Mouse (Mus musculus): Measurements from ENCODE around the gene Col11a2. TPM values are rescaled to one million over a fixed set of nuclear protein-coding genes. Genes with fewer than 3 reads are reported as not detected.
"Not testable (repeated sequence)": the region's sequence is repeated elsewhere in the genome, so short reads cannot be mapped to it uniquely, and the experiment has no call there.

Gene Col11a2
- 100 to 1,000 TPM in 1 of 26 experiments, 10 to 100 TPM in 9, 1 to 10 TPM in 16; 2.6 to 133 (median 8.6) TPM for total RNA-seq (2018; cell fraction: chromatin; rRNA removed)
- 1 to 10 TPM in 16 of 26 experiments, under 1 TPM in 10; 0.34 to 5.4 (median 1.4) TPM for total RNA-seq (2018; cell fraction: cytosol; rRNA removed)
- 10 to 100 TPM in 6 of 26 experiments, 1 to 10 TPM in 20; 1.2 to 21.1 (median 3.6) TPM for total RNA-seq (2018; cell fraction: nucleus; rRNA removed)
- 0.79 to 1.6 TPM (median 1.2 TPM) in 3 replicates for polyA plus RNA-seq (2018)

GRCm38 (mm10) chr17:34038878-34039561 is at the start of gene Col11a2:
TSS of gene Col11a2 (plus strand) at chr17:34039437.
- WGBS (ENCODE audit: missing documents): 25% methylated on average over 28 of the region's 28 CpGs
- peaks cover 31% of the 10 kb centered on the region for H3K36me3 ChIP-seq (ENCODE audit: inconsistent target)
- H3K27ac ChIP-seq: no peak within 1 kb of the TSS
- no peak within 1 kb of the TSS for H3K4me3 ChIP-seq (ENCODE audit: inconsistent target)
- no peaks in the 10 kb centered on the region for H3K79me2 ChIP-seq (ENCODE audit: inconsistent target)

DNA sequence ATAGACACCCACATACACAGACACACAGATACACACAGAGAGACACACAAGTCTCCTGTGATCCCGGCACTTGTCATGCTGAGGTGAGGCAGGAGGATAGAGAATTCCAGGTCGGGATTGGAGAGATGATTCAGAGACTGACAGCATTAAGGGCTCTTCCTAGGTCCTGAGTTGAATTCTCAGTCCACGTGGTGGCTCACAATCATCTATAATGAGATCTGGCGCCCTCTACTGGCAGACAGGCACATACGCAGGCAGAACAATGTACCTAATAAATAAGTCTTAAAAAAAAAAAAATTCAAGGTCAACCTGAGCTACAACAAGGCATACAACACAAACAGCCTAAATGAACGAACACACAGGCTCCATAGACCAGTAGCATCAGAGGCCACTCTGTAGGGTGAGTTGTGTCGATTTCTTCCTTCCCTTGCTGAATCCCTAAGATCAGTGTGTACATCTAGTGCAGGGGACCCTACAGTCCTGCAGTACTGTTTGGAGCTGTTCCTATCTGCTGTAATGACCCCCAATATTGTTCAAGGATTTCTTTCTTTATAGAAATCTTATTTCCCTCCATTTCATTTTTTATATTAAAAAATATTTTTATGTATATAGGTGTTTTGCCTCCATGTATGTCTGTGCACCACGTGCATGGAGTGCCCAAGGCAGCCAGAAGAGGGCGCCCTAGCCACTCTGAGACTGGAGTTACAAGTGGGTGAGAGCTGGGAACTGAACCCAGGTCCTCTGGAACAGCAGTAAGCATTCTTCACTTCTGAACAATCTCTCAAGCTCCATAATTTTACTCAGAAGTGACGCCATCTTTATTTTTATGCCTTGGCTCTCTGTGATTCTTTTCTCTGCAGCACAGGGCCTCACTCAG is 47.2 kb upstream of the Col11a2 start:
- Histone ChIP-seq H3K4me3 (ENCODE audit: inconsistent target) (no peak overlapping the region), H3K79me2 (ENCODE audit: inconsistent target) (no peaks in the 10 kb centered on the region), H3K27ac (no peak overlapping the region), H3K36me3 (ENCODE audit: inconsistent target) (peaks cover 14% of the 10 kb centered on the region; the same call in 1 of the 2 replicates)
- 37% methylated on average over 10 of the region's 10 CpGs for WGBS (ENCODE audit: missing documents)

- H3K4me3 ChIP-seq (ENCODE audit: inconsistent target): no peak overlapping the region
- 92% methylated on average over 8 of the region's 8 CpGs for WGBS (ENCODE audit: missing documents)
- peaks cover 27% of the 10 kb centered on the region; the same call in 1 of the 2 replicates for H3K36me3 ChIP-seq (ENCODE audit: inconsistent target)
- H3K27ac ChIP-seq: no peak overlapping the region
- peaks cover 24% of the 10 kb centered on the region; the same call in 1 of the 2 replicates for H3K79me2 ChIP-seq (ENCODE audit: inconsistent target)
Observed at GRCm38 (mm10) chr17:33994959-33995358, 44.3 kb upstream of the Col11a2 start.

- 82% methylated on average over 3 of the region's 3 CpGs for WGBS (ENCODE audit: missing documents)
- H3K4me3 ChIP-seq (ENCODE audit: inconsistent target): no peak overlapping the region
- peaks cover 24% of the 10 kb centered on the region; the same call in 1 of the 2 replicates for H3K79me2 ChIP-seq (ENCODE audit: inconsistent target)
- no peak overlapping the region for H3K27ac ChIP-seq
- peaks cover 27% of the 10 kb centered on the region; the same call in 1 of the 2 replicates for H3K36me3 ChIP-seq (ENCODE audit: inconsistent target)
Observed at GRCm38 (mm10) chr17:33995651-33996050, 43.6 kb upstream of the Col11a2 start.

- not testable (repeated sequence) for H3K27ac ChIP-seq; H3K4me3 ChIP-seq (ENCODE audit: inconsistent target)
- peaks cover 24% of the 10 kb centered on the region; the same call in 1 of the 2 replicates for H3K79me2 ChIP-seq (ENCODE audit: inconsistent target)
- H3K36me3 ChIP-seq (ENCODE audit: inconsistent target): peaks cover 27% of the 10 kb centered on the region; the same call in 1 of the 2 replicates
- 96% methylated on average over 2 of the region's 2 CpGs for WGBS (ENCODE audit: missing documents)
Observed at GRCm38 (mm10) chr17:33997025-33997424, 42.2 kb upstream of the Col11a2 start.

- peak overlapping the region; percentile 70 for H3K4me3 ChIP-seq (ENCODE audit: inconsistent target)
- H3K36me3 ChIP-seq (ENCODE audit: inconsistent target): peaks cover 27% of the 10 kb centered on the region; the same call in 1 of the 2 replicates
- H3K79me2 ChIP-seq (ENCODE audit: inconsistent target): peaks cover 24% of the 10 kb centered on the region; the same call in 1 of the 2 replicates
- WGBS (ENCODE audit: missing documents): 22% methylated on average over 4 of the region's 5 CpGs
- H3K27ac ChIP-seq: not testable (repeated sequence)
Observed at GRCm38 (mm10) chr17:33998697-33999096, 40.5 kb upstream of the Col11a2 start.

- Histone ChIP-seq H3K36me3 (ENCODE audit: inconsistent target) (peaks cover 27% of the 10 kb centered on the region; the same call in 1 of the 2 replicates), H3K79me2 (ENCODE audit: inconsistent target) (peaks cover 24% of the 10 kb centered on the region; the same call in 1 of the 2 replicates), H3K27ac (peak overlapping the region; percentile 73), H3K4me3 (ENCODE audit: inconsistent target) (peak overlapping the region; percentile 70)
- WGBS (ENCODE audit: missing documents): under 1% methylated on average over 69 of the region's 87 CpGs
Observed at GRCm38 (mm10) chr17:33999341-34000149, 39.7 kb upstream of the Col11a2 start.

- peaks cover 24% of the 10 kb centered on the region; the same call in 1 of the 2 replicates for H3K79me2 ChIP-seq (ENCODE audit: inconsistent target)
- H3K4me3 ChIP-seq (ENCODE audit: inconsistent target): peak within 1 kb of the TSS; percentile 70
- H3K36me3 ChIP-seq (ENCODE audit: inconsistent target): peaks cover 27% of the 10 kb centered on the region; the same call in 1 of the 2 replicates
- 0% methylated on average over 30 of the region's 30 CpGs for WGBS (ENCODE audit: missing documents)
- H3K27ac ChIP-seq: peak within 1 kb of the TSS; percentile 78
Observed at GRCm38 (mm10) chr17:34000150-34000537, 39.1 kb upstream of the Col11a2 start, which contains the start of gene H2-K1. TSS of gene H2-K1 (minus strand) at chr17:34000347.

DNA sequence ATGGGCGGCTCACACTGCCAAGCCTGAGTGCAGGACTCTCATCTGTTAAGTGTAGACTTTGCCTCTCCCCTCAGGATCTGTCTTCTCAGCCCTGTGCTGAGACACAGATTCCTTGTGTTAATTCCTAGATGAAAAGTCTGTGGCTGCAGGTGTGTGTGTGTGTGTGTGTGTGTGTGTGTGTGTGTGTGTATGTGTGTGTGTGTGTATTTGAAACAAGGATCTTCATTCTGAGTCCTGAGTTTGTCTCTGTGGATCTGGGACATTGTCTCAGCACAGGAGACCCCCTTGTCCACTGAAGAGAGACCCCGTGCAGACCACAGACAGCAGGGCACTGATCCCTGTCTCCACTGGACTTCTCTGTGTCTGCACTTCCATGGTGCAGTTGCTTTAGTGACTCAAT is 38.4 kb upstream of the Col11a2 start:
- Histone ChIP-seq H3K79me2 (ENCODE audit: inconsistent target) (peaks cover 24% of the 10 kb centered on the region; the same call in 1 of the 2 replicates), H3K4me3 (ENCODE audit: inconsistent target) (peak overlapping the region; percentile 70), H3K27ac (peak overlapping the region; percentile 78), H3K36me3 (ENCODE audit: inconsistent target) (peaks cover 25% of the 10 kb centered on the region; the same call in 1 of the 2 replicates)
- WGBS (ENCODE audit: missing documents): 25% methylated on average over 2 of the region's 2 CpGs

- no peaks in the 10 kb centered on the region for H3K36me3 ChIP-seq (ENCODE audit: inconsistent target)
- H3K4me3 ChIP-seq (ENCODE audit: inconsistent target): no peak overlapping the region
- H3K27ac ChIP-seq: no peak overlapping the region
- WGBS (ENCODE audit: missing documents): 0% methylated on average over 4 of the region's 5 CpGs
- peaks cover 14% of the 10 kb centered on the region; the same call in 1 of the 2 replicates for H3K79me2 ChIP-seq (ENCODE audit: inconsistent target)
Observed at GRCm38 (mm10) chr17:34003426-34003825, 35.8 kb upstream of the Col11a2 start.

DNA sequence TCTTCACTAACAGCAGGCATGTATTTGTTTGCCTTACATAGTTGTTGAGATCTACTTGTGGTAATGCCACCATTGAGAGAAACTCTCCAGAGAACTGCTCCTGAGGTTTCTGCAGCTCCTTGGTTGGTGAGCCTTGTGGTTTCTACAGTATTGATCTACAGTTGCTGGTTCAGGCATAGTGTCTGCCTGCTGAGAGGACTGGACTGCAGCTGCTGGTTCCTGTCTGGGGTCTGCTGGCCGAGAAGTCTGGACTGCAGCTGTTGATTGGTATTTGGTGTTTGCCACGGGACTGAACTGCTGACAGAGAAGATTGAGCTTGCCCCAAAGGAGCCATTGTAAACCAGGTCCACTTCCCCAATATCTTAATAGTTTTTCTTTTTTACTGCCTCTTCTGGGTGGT is 32.7 kb upstream of the Col11a2 start:
- Histone ChIP-seq H3K4me3 (ENCODE audit: inconsistent target) (no peak overlapping the region), H3K79me2 (ENCODE audit: inconsistent target) (no peaks in the 10 kb centered on the region), H3K36me3 (ENCODE audit: inconsistent target) (no peaks in the 10 kb centered on the region), H3K27ac (no peak overlapping the region)
- WGBS (ENCODE audit: missing documents): 85% methylated on average over 2 of the region's 2 CpGs

DNA sequence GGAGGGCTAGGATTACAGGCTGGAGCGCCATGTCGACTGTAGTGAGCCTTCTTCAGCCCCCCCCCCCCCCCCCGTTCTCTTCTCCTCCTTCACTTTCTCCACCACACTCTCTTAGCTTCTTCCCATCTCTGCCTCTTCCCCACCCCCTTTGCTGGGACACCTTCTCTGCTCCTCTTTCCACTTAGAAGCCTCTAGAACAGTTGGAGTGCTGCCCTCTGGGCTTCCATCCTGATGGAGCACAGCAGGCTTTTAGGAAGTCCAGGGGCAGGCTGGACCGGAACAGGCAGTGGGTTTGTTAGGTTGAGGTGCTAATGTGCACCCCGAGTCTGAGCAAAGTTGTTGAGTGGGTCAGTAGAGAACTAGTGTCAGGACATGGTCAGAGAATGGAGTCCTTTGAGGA is 29.1 kb upstream of the Col11a2 start:
- Histone ChIP-seq H3K4me3 (ENCODE audit: inconsistent target) (no peak overlapping the region), H3K79me2 (ENCODE audit: inconsistent target) (no peaks in the 10 kb centered on the region), H3K27ac (no peak overlapping the region), H3K36me3 (ENCODE audit: inconsistent target) (no peaks in the 10 kb centered on the region)
- 83% methylated on average over 4 of the region's 5 CpGs for WGBS (ENCODE audit: missing documents)

GRCm38 (mm10) chr17:34013436-34013835 is 25.8 kb upstream of the Col11a2 start:
- Histone ChIP-seq H3K79me2 (ENCODE audit: inconsistent target) (no peaks in the 10 kb centered on the region), H3K36me3 (ENCODE audit: inconsistent target) (no peaks in the 10 kb centered on the region), H3K4me3 (ENCODE audit: inconsistent target) (no peak overlapping the region), H3K27ac (no peak overlapping the region)
- WGBS (ENCODE audit: missing documents): 97% methylated on average over 7 of the region's 8 CpGs

Measured in macrophage (primary cell).